ENCODE assay signal across 8 mouse cellular contexts in the genomic region with DNA sequence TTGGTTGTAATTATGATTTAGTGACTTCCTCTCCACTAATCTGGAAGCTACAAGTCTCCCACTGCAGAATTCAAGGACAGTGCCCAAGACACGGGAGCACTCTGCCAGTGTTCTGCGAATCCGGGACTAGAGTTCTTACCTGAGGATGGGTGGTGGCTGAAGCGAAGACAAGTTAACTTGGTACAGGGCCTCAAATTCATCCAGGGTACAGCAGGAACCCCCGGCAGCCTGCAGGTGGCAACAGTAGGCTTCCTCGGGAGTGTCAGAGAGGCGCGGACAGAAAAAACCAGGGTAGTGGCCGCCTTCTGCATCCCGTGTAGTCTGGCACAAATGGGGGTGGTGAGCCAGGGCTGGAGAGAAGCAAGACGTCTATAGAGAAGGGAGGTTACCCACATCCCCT. TPM values are rescaled to one million over a fixed set of nuclear protein-coding genes. Genes with fewer than 3 reads are reported as not detected.
DNase-seq lines count a peak whose midpoint lies in the region.

Gene Unc45a (minus strand): TSS at position 213 of the 400 bp plus-strand sequence.

- H3K4me1 ChIP-seq in megakaryocyte, embryonic 14.5 days: peaks cover 75% of the 10 kb centered on the region

- H3K27me3 ChIP-seq in megakaryocyte, embryonic 14.5 days (replicated peaks): no peaks in the 10 kb centered on the region

- peaks cover 35% of the 10 kb centered on the region for H3K36me3 ChIP-seq in megakaryocyte, embryonic 14.5 days (replicated peaks; ENCODE audit: low read length)

- H3K4me3 ChIP-seq in megakaryocyte, embryonic 14.5 days (replicated peaks): peak within 1 kb of the TSS; percentile 94

- peak; percentile 55 for DNase-seq in ovary, adult 18-20 months (ENCODE audit: low spot score)
- no peak for DNase-seq in ovary, postnatal 10 days (ENCODE audit: low spot score)
- DNase-seq in embryo, embryonic 11 days: peak; percentile 86
- DNase-seq in gastrocnemius, postnatal 25 days: peak; percentile 67
- DNase-seq in induced T-regulatory cell, adult 2 months (ENCODE audit: low read depth): peak; percentile 90
- DNase-seq in left cerebral cortex, postnatal 10 days (ENCODE audit: extremely low spot score in 1 of 2, low spot score in 2 of 2): peak; percentile 51 to 81
- peak; percentile 61 for DNase-seq in right cerebral cortex, postnatal 25 days

- H3K9me3 ChIP-seq in megakaryocyte, embryonic 14.5 days: no peaks in the 10 kb centered on the region

- intact Hi-C loops in left cerebral cortex, postnatal 10 days (cut with DNase I): loop anchor here (5.0 kb wide), 1 partner anchor 37 kb away; no protein-coding TSS in a partner anchor

RNA-seq across cellular contexts. Expression of gene Unc45a, which starts in this region (rescaled TPM):
- total RNA-seq in gastrocnemius, postnatal 25 days (2021): 10 to 100 TPM; 11.6 to 12.6 TPM
- total RNA-seq in left cerebral cortex, postnatal 10 days (2021): 10 to 100 TPM; 52.5 to 54.1 TPM
- 37.4 and 78.5 TPM in 2 replicates for polyA plus RNA-seq in megakaryocyte, embryonic 14.5 days (2012; ENCODE audit: insufficient read depth, low replicate concordance)
